Mouse (Mus musculus) neural tube, embryonic 11.5 days (tissue): Measurements from ENCODE around the gene Vinac1. TPM values are rescaled to one million over a fixed set of nuclear protein-coding genes. Genes with fewer than 3 reads are reported as not detected.
"Not testable (repeated sequence)": the region's sequence is repeated elsewhere in the genome, so short reads cannot be mapped to it uniquely, and the experiment has no call there.

Experiments
- ATAC-seq: fragments of 200-750 bp; cut with Nextera tagmentation; 2 replicates; pipeline ENCODE4 v1.8.0; 2017; ENCODE audit warnings: moderate number of reproducible peaks, mild to moderate bottlenecking, moderate TSS enrichment, moderate library complexity; ENCODE audit not compliant: insufficient read depth, low FRiP score, low TSS enrichment
- DNase-seq: peaks from one replicate; pipeline ENCODE4 v3.0.0-alpha.2; 2015; ENCODE audit warnings: low spot score
- H3K27ac ChIP-seq: fragments of 300-500 bp; sonication (generic); 2 replicates; pipeline ENCODE4 v1.5.1; 2014; ENCODE audit warnings: low read depth, mild to moderate bottlenecking, low read length
- H3K27me3 ChIP-seq: fragments of 300-500 bp; sonication (generic); 2 replicates; pipeline ENCODE4 v1.6.1; 2014; ENCODE audit warnings: mild to moderate bottlenecking, low read length, mixed read lengths; ENCODE audit not compliant: control insufficient read depth, insufficient read depth
- H3K36me3 ChIP-seq: fragments of 300-500 bp; sonication (generic); 2 replicates; pipeline ENCODE4 v1.6.1; 2014; ENCODE audit warnings: mild to moderate bottlenecking, low read length, moderate library complexity, mixed read lengths; ENCODE audit not compliant: control insufficient read depth, insufficient read depth
- H3K4me1 ChIP-seq: fragments of 300-500 bp; sonication (generic); 2 replicates; pipeline ENCODE4 v1.6.1; 2014; ENCODE audit warnings: low read length, mixed read lengths; ENCODE audit not compliant: control insufficient read depth, insufficient read depth
- H3K4me2 ChIP-seq: fragments of 300-500 bp; sonication (generic); 2 replicates; pipeline ENCODE4 v1.6.1; 2014; ENCODE audit warnings: low read depth, mild to moderate bottlenecking, moderate library complexity
- H3K4me3 ChIP-seq: fragments of 300-500 bp; sonication (generic); 2 replicates; pipeline ENCODE4 v1.5.1; 2014; ENCODE audit warnings: low read depth, low read length
- H3K9ac ChIP-seq: fragments of 300-500 bp; sonication (generic); 2 replicates; pipeline ENCODE4 v1.6.1; 2014; ENCODE audit warnings: mild to moderate bottlenecking, low read length
- H3K9me3 ChIP-seq: fragments of 300-500 bp; sonication (generic); 2 replicates; pipeline ENCODE4 v1.6.1; 2016; ENCODE audit warnings: low read length; ENCODE audit not compliant: control insufficient read depth
- WGBS: fragments of 180-500 bp; shearing (Covaris S2); extraction: QIAGEN DNeasy Blood & Tissue Kit; methylation state at CpG from one replicate; pipeline ENCODE4 v1.1.7; 2014; 5-methylcytosine and 5-hydroxymethylcytosine counted together
- polyA plus RNA-seq: library from polyadenylated mRNA; unstranded; fragments of >200 nt; fragmentation: Nextera tagmentation; extraction: Ambion mirVana; gene quantifications from 2 replicates; pipeline ENCODE4 v1.2.1, GENCODE M21; 2014

The Vinac1 gene
- polyA plus RNA-seq, 1 experiment from 2014 or later, result 0.19 TPM

DNA sequence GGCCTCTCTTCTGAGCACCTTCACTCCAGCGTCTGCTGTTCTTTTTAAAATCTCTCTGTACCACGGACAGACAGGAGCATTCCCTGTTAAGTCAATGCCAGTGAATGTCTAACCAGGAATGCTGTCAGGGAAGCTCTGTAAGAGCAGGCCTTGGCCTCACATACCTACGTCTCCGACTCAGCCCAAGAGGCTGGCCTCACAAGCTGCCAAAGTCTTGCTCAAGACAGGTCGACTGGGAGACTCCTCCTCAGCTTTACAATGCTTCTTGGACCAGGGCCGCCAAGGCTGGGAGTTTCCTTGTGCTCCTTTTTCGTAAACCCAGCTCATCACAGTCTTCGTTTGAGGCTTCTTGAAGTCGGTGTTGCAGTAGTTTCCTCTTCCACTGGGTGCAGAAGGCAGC, 23.2 kb downstream of the Vinac1 start:
- H3K9me3 ChIP-seq, result no peaks in the 10 kb centered on the region
- H3K4me3 ChIP-seq, result no peak overlapping the region
- 82% methylated on average over 9 of the region's 9 CpGs for WGBS
- no peaks in the 10 kb centered on the region for H3K27me3 ChIP-seq
- no peak overlapping the region for H3K27ac ChIP-seq
- no peak overlapping the region for H3K4me2 ChIP-seq
- DNase-seq (no peak), ATAC-seq (no peak)
- no peak overlapping the region for H3K9ac ChIP-seq
- no peaks in the 10 kb centered on the region for H3K36me3 ChIP-seq
- H3K4me1 ChIP-seq, result no peaks in the 10 kb centered on the region

DNA sequence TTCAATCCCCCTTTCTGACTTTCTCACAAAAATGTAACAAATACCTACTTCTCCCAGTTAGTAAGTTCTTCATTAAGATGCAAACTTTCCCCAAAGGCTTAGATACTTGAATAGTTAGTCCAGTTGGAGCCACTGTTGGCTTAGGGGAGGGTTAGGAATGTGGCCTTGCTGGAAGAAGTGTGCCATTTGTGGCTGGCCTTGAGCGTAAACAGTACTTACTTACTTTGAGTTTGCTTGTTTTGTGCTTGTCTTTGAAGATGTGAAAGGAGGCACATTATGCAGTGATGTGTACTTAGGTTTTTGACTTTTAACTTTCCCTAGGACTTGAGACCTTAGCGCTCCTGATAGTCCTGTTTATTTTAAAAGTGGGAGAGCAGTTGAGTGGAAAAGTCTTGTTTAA, 27.9 kb downstream of the Vinac1 start:
- DNase-seq (no peak), ATAC-seq (no peak)
- 84% methylated on average over 2 of the region's 2 CpGs for WGBS
- Histone ChIP-seq H3K27me3 (no peaks in the 10 kb centered on the region), H3K9me3 (no peaks in the 10 kb centered on the region), H3K4me3 (no peak overlapping the region), H3K4me2 (no peak overlapping the region), H3K9ac (no peak overlapping the region), H3K27ac (no peak overlapping the region), H3K36me3 (no peaks in the 10 kb centered on the region), H3K4me1 (no peaks in the 10 kb centered on the region)

DNA sequence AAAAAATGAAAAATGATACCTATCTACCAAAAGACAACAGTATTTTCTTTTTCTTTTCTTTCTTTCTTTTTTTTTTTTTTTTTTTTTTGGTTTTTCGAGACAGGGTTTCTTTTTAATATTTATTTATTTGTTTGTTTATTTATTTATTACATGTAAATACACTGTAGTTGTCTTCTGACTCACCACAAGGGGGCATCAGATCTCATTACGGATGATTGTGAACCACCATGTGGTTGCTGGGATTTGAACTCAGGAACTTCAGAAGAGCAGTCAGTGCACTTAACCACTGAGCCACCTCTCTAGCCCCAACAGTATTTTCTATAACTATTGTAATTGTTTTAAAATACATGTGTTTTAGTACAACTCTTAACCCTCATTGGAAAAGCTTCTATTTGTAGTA, 39.1 kb downstream of the Vinac1 start:
- WGBS, result 75% methylated on average over 2 of the region's 2 CpGs
- H3K27me3 ChIP-seq, ATAC-seq, H3K4me1 ChIP-seq, DNase-seq, H3K27ac ChIP-seq, H3K36me3 ChIP-seq, H3K4me2 ChIP-seq, H3K4me3 ChIP-seq, H3K9me3 ChIP-seq, H3K9ac ChIP-seq: not testable (repeated sequence)

DNA sequence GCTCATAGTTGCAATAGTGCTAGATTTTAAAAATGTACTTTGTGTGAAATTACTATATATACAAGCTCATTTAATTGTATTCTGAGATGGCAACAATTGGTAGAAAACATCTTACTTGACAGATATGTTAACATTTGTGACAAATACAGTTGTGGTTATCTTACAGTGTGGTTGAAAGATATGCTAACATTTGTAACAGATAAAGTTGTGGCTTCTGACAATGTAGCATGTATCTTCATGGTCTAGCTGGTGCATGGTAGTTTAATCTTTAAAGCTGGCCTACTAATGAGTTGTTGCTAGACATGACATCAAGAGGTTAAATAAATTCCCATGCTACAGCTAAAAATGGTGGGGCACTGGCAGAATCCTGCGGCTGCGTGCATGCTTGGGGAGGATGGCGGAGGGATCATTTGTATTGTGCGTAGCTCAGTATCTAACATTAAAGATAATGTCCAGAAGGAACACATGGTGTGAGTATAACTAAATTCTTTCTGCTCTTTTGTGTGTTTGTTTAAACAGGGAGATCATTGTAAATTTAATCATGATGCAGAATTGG, 41.7 kb downstream of the Vinac1 start:
- ATAC-seq, result no peak

DNA sequence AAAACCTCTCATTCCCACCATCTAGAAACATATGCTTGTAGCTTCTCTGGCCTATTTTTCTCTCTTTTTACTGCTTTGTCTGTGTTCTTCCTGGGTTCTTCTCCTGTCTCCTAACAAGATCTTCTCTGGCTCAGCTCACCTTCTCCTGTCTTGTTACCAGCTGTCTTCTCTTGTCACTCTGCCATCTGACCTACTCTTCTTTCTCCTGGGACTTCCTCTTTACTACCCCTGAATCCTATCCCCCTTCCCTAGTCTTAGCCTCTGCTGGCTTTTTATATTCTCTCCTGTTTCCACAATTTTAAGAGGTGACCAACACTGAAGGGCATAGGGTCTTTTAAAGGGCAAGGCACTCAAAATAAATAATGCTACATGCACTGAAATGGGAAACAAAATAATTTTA, 43.1 kb downstream of the Vinac1 start:
- DNase-seq (no peak), ATAC-seq (no peak)
- no peaks in the 10 kb centered on the region for H3K36me3 ChIP-seq
- H3K27me3 ChIP-seq, result no peaks in the 10 kb centered on the region
- H3K4me3 ChIP-seq, result no peak overlapping the region
- H3K4me1 ChIP-seq, result no peaks in the 10 kb centered on the region
- H3K9ac ChIP-seq, result no peak overlapping the region
- no peak overlapping the region for H3K27ac ChIP-seq
- no peaks in the 10 kb centered on the region for H3K9me3 ChIP-seq
- H3K4me2 ChIP-seq, result no peak overlapping the region

More for the DNA sequence above, 41.7 kb downstream of the Vinac1 start:
- Histone ChIP-seq H3K36me3 (no peaks in the 10 kb centered on the region), H3K4me1 (no peaks in the 10 kb centered on the region), H3K27ac (no peak overlapping the region), H3K9ac (no peak overlapping the region), H3K4me3 (no peak overlapping the region), H3K4me2 (no peak overlapping the region), H3K27me3 (no peaks in the 10 kb centered on the region), H3K9me3 (no peaks in the 10 kb centered on the region)
- DNase-seq, result no peak
- WGBS, result 84% methylated on average over 4 of the region's 4 CpGs

DNA sequence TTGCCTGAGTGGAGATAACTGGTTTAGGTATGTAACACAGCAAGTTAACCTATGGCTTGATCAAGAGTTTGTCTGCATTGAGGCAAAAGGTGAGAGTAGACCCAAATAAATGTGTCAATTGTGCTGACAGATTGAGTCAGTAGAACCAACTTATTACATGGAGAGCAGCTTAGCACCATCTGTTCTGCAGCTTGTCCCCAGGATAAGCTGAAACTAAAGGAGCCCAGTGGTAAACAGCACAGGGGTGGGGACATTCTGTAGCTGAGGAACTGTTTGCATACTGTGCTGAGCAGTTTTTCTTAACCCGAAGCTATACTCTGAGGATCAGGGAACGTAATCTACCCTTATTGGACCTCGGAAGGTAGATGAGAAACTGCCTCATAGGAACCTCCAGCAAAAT, 63.2 kb downstream of the Vinac1 start:
- DNase-seq (no peak), ATAC-seq (no peak)
- 85% methylated on average over 3 of the region's 3 CpGs for WGBS

DNA sequence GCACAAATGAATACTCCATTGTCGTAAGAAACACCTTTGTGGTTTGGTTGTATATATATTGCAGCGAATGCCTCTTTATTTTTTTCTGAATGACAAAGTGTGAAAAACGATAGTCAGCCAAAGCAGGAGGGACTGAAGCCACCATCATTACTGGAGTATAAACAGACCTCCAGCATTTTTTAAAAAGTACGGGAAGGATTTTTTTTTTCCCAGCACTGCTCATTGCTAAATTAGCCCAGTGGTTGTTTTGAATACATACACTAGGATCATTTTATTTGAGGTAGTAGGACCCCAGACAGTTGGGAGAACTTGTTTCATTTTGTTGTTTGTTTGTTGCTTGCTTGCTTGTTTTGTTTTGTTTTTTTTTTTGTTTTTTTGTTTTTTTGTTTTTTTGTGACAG, 72.4 kb downstream of the Vinac1 start:
- H3K9me3 ChIP-seq, result no peaks in the 10 kb centered on the region
- H3K27me3 ChIP-seq, result no peaks in the 10 kb centered on the region
- H3K27ac ChIP-seq, result no peak overlapping the region
- no peak overlapping the region for H3K9ac ChIP-seq
- no peaks in the 10 kb centered on the region for H3K4me1 ChIP-seq
- no peak for DNase-seq
- no peak for ATAC-seq
- H3K4me3 ChIP-seq, result no peak overlapping the region
- no peaks in the 10 kb centered on the region for H3K36me3 ChIP-seq
- no peak overlapping the region for H3K4me2 ChIP-seq
- WGBS, result 79% methylated on average over 4 of the region's 4 CpGs

More for the DNA sequence above, 63.2 kb downstream of the Vinac1 start:
- Histone ChIP-seq H3K27me3 (no peaks in the 10 kb centered on the region), H3K9me3 (no peaks in the 10 kb centered on the region), H3K27ac (no peak overlapping the region), H3K4me2 (no peak overlapping the region), H3K4me1 (no peaks in the 10 kb centered on the region; the same call in 1 of the 2 replicates), H3K9ac (no peak overlapping the region), H3K36me3 (no peaks in the 10 kb centered on the region), H3K4me3 (no peak overlapping the region)

Other genes with a start within 250 kb of the Vinac1 start
- 24.0 and 25.7 TPM in 2 replicates for gene Tmem87b, start 230.1 kb downstream of the Vinac1 start, polyA plus RNA-seq
- 1.9 and 2.0 TPM in 2 replicates for gene Fbln7, start 185.2 kb downstream of the Vinac1 start, polyA plus RNA-seq
- 9.1 and 9.9 TPM in 2 replicates for gene Zc3h8, start 104.1 kb downstream of the Vinac1 start, polyA plus RNA-seq
- 1.5 and 1.6 TPM in 2 replicates for gene Zc3h6, start 80.8 kb downstream of the Vinac1 start, polyA plus RNA-seq
- gene Gm10762, start 80.4 kb downstream of the Vinac1 start, polyA plus RNA-seq, result 15.8 and 17.9 TPM in 2 replicates
- gene Ttl, start 17.8 kb upstream of the Vinac1 start, polyA plus RNA-seq, result 19.6 and 21.3 TPM in 2 replicates
- 18.2 and 19.4 TPM in 2 replicates for gene Polr1b, start 52.8 kb upstream of the Vinac1 start, polyA plus RNA-seq
- gene Chchd5, start 81.5 kb upstream of the Vinac1 start, polyA plus RNA-seq, result 23.1 and 26.4 TPM in 2 replicates
- 50.8 and 56.5 TPM in 2 replicates for gene Slc20a1, start 150.6 kb upstream of the Vinac1 start, polyA plus RNA-seq
- gene Ckap2l, start 249.0 kb upstream of the Vinac1 start, polyA plus RNA-seq, result 74.6 and 78.9 TPM in 2 replicates